Mouse (Mus musculus): ENCODE measurements at regions not wholly inside any gene's neighbourhood (a gene's known extent, or its start where the extent isn't known, plus 50 kb on each side); places are given as distances from the start of the nearest gene placed in this dataset.

GRCm38 (mm10) chr12:117415146-117415545 lies 101.1 kb upstream of the Rapgef5 start:
- TF ChIP-seq CTCF (IDR thresholded peaks at IDR 0.05; ENCODE audit: insufficient read depth, low read depth, low read length) (no peak), POLR2A (IDR thresholded peaks at IDR 0.05; ENCODE audit: insufficient read depth, low read depth, low read length) (no peak)
